In genomic region chr7:114854169-114854568, GRCm38 (mm10) we compare ENCODE assay signal across 28 mouse cellular contexts.
DNase-seq lines count a peak whose midpoint lies in the region; ATAC-seq and TF ChIP-seq lines count a peak whose summit lies in the region.
"Had no signal": no experiment of that assay in that cellular context is flagged by ENCODE, and none has a peak within 500 bp of the region (broad histone marks: within the 10 kb centered on the region; RNA-seq: fewer than 3 reads in every experiment).

No protein-coding gene starts in this region.

- TF ChIP-seq POLR2A in liver, adult 2 months (IDR thresholded peaks at IDR 0.05; ENCODE audit: extremely low read depth, insufficient read depth, low read length), result no peak

- DNase-seq in liver, adult 2 months (ENCODE audit: extremely low read depth, low read depth, low spot score), result peak; percentile 12
- DNase-seq in stomach, postnatal 0 days (ENCODE audit: low spot score), result no peak
- DNase-seq in lung, postnatal 4 days, result no peak
- DNase-seq in right cerebral cortex, postnatal 10 days (ENCODE audit: low spot score in 2 of 2), result no peak
- DNase-seq: adrenal gland, adult 8-10 months; adrenal gland, postnatal 25 days; cerebellum, adult 11-12 months; cerebellum, adult 8-10 months; cerebellum, postnatal 10 days; cerebellum, postnatal 36 days; gastrocnemius, postnatal 10 days; gastrocnemius, postnatal 36 days; heart, adult 11 months; heart, postnatal 14 days; heart, postnatal 4 days had no signal

- no peak for TF ChIP-seq EP300 in stomach, postnatal 0 days (optimal IDR thresholded peaks at IDR 0.05)

- peaks cover 14% of the 10 kb centered on the region; the same call in 1 of the 2 replicates for H3K36me3 ChIP-seq in liver, adult 2 months (ENCODE audit: control insufficient read depth, insufficient read depth, low read length)
- no peaks in the 10 kb centered on the region for H3K36me3 ChIP-seq in liver, embryonic 12.5 days
- H3K36me3 ChIP-seq in intestine, embryonic 15.5 days, result no peaks in the 10 kb centered on the region
- H3K36me3 ChIP-seq in intestine, postnatal 0 days (ENCODE audit: control insufficient read depth, insufficient read depth), result no peaks in the 10 kb centered on the region
- H3K36me3 ChIP-seq in stomach, postnatal 0 days (ENCODE audit: control insufficient read depth, insufficient read depth, low read length), result no peaks in the 10 kb centered on the region
- no peaks in the 10 kb centered on the region for H3K36me3 ChIP-seq in kidney, embryonic 14.5 days (ENCODE audit: control insufficient read depth, insufficient read depth, low read length)
- H3K36me3 ChIP-seq: embryonic facial prominence, embryonic 10.5 days; embryonic facial prominence, embryonic 13.5 days; forebrain, embryonic 12.5 days had no signal

- 67% methylated on average over 2 of the region's 2 CpGs for WGBS in liver, adult 2 months
- WGBS in liver, embryonic 12.5 days (ENCODE audit: insufficient replicate concordance), result 29% methylated on average over 2 of the region's 2 CpGs
- WGBS in intestine, embryonic 15.5 days, result 47% methylated on average over 2 of the region's 2 CpGs
- 40% methylated on average over 2 of the region's 2 CpGs for WGBS in intestine, postnatal 0 days
- WGBS in stomach, postnatal 0 days, result 61% methylated on average over 2 of the region's 2 CpGs
- WGBS in kidney, embryonic 14.5 days, result 82% methylated on average over 2 of the region's 2 CpGs

- H3K9ac ChIP-seq in liver, adult 2 months (ENCODE audit: low read depth, low read length), result no peak overlapping the region
- no peak overlapping the region for H3K9ac ChIP-seq in liver, embryonic 12.5 days
- H3K9ac ChIP-seq in intestine, embryonic 15.5 days, result no peak overlapping the region
- no peak overlapping the region for H3K9ac ChIP-seq in intestine, postnatal 0 days (ENCODE audit: low read depth, low read length)
- no peak overlapping the region for H3K9ac ChIP-seq in stomach, postnatal 0 days (ENCODE audit: low read length)
- no peak overlapping the region for H3K9ac ChIP-seq in kidney, embryonic 14.5 days (ENCODE audit: low read depth, low read length)
- H3K9ac ChIP-seq: embryonic facial prominence, embryonic 13.5 days; forebrain, embryonic 12.5 days; hindbrain, embryonic 14.5 days had no signal

- no peak for TF ChIP-seq CTCF in liver, adult 2 months (IDR thresholded peaks at IDR 0.05; ENCODE audit: low read depth, low read length)
- no peak for TF ChIP-seq CTCF in intestine, postnatal 0 days (IDR thresholded peaks at IDR 0.05; ENCODE audit: low read depth)
- TF ChIP-seq CTCF in stomach, postnatal 0 days (IDR thresholded peaks at IDR 0.05; ENCODE audit: low read depth), result no peak

- H3K27me3 ChIP-seq in liver, adult 2 months (ENCODE audit: control insufficient read depth, insufficient read depth, low read length), result no peaks in the 10 kb centered on the region
- H3K27me3 ChIP-seq in liver, embryonic 12.5 days (replicated peaks), result no peaks in the 10 kb centered on the region
- no peaks in the 10 kb centered on the region for H3K27me3 ChIP-seq in intestine, embryonic 15.5 days (replicated peaks)
- no peaks in the 10 kb centered on the region for H3K27me3 ChIP-seq in intestine, postnatal 0 days (replicated peaks; ENCODE audit: control insufficient read depth, insufficient read depth, low read length)
- H3K27me3 ChIP-seq in stomach, postnatal 0 days (ENCODE audit: control insufficient read depth, insufficient read depth, low read length), result no peaks in the 10 kb centered on the region
- H3K27me3 ChIP-seq in kidney, embryonic 14.5 days (ENCODE audit: control insufficient read depth, insufficient read depth, low read length), result no peaks in the 10 kb centered on the region
- H3K27me3 ChIP-seq: embryonic facial prominence, embryonic 13.5 days; forebrain, embryonic 12.5 days had no signal

- no peak overlapping the region for H3K27ac ChIP-seq in liver, adult 2 months (replicated peaks; ENCODE audit: insufficient read depth, low read depth, low read length)
- no peak overlapping the region for H3K27ac ChIP-seq in liver, embryonic 12.5 days
- no peak overlapping the region for H3K27ac ChIP-seq in intestine, embryonic 15.5 days
- H3K27ac ChIP-seq in intestine, postnatal 0 days (ENCODE audit: low read depth, low read length), result no peak overlapping the region
- H3K27ac ChIP-seq in stomach, postnatal 0 days (replicated peaks), result no peak overlapping the region
- H3K27ac ChIP-seq in kidney, embryonic 14.5 days (ENCODE audit: low read depth, low read length), result no peak overlapping the region
- H3K27ac ChIP-seq: embryonic facial prominence, embryonic 10.5 days; embryonic facial prominence, embryonic 13.5 days; forebrain, embryonic 12.5 days; hindbrain, embryonic 14.5 days; hindbrain, postnatal 0 days had no signal

- H3K4me3 ChIP-seq in liver, adult 2 months (ENCODE audit: insufficient read depth, low read depth, low read length), result no peak overlapping the region
- no peak overlapping the region for H3K4me3 ChIP-seq in liver, embryonic 12.5 days
- H3K4me3 ChIP-seq in intestine, embryonic 15.5 days (replicated peaks), result no peak overlapping the region
- no peak overlapping the region for H3K4me3 ChIP-seq in intestine, postnatal 0 days (ENCODE audit: low read depth, low read length)
- no peak overlapping the region for H3K4me3 ChIP-seq in stomach, postnatal 0 days (ENCODE audit: low read depth, low read length)
- no peak overlapping the region for H3K4me3 ChIP-seq in kidney, embryonic 14.5 days (ENCODE audit: low read length)
- H3K4me3 ChIP-seq: embryonic facial prominence, embryonic 10.5 days; embryonic facial prominence, embryonic 13.5 days; erythroblast, embryonic 14.5 days; forebrain, embryonic 12.5 days had no signal

- H3K4me1 ChIP-seq in liver, adult 2 months (ENCODE audit: control insufficient read depth, insufficient read depth, low read length), result peaks cover 3% of the 10 kb centered on the region; the same call in 1 of the 2 replicates
- peaks cover 7% of the 10 kb centered on the region; the same call in 1 of the 2 replicates for H3K4me1 ChIP-seq in liver, embryonic 12.5 days
- H3K4me1 ChIP-seq in intestine, embryonic 15.5 days (replicated peaks), result 0 out of 2 replicates have a peak, but pooled peaks cover 3% of the 10 kb centered on the region
- 0 out of 2 replicates have a peak, but pooled peaks cover 3% of the 10 kb centered on the region for H3K4me1 ChIP-seq in intestine, postnatal 0 days (replicated peaks; ENCODE audit: control insufficient read depth, insufficient read depth, low read length)
- no peaks in the 10 kb centered on the region for H3K4me1 ChIP-seq in stomach, postnatal 0 days (replicated peaks; ENCODE audit: control insufficient read depth, insufficient read depth)
- no peaks in the 10 kb centered on the region for H3K4me1 ChIP-seq in kidney, embryonic 14.5 days (ENCODE audit: control insufficient read depth, insufficient read depth, low read length)
- H3K4me1 ChIP-seq: forebrain, embryonic 12.5 days had no signal

- no peak for ATAC-seq in liver, embryonic 12.5 days
- ATAC-seq in intestine, embryonic 15.5 days, result peak; percentile 86
- ATAC-seq in intestine, postnatal 0 days, result peak; percentile 67
- ATAC-seq in stomach, postnatal 0 days (ENCODE audit: low FRiP score, low TSS enrichment), result peak; percentile 67; the same call in 1 of the 2 replicates
- no peak for ATAC-seq in kidney, embryonic 14.5 days (ENCODE audit: low FRiP score, low TSS enrichment)
- ATAC-seq: CD4-positive, CD25-positive, alpha-beta regulatory T cell, adult 4 months; forebrain, embryonic 16.5 days; hindbrain, postnatal 0 days had no signal

- H3K4me2 ChIP-seq in liver, embryonic 12.5 days, result no peak overlapping the region
- no peak overlapping the region for H3K4me2 ChIP-seq in intestine, embryonic 15.5 days (replicated peaks)
- no peak overlapping the region for H3K4me2 ChIP-seq in intestine, postnatal 0 days (replicated peaks; ENCODE audit: low read depth)
- no peak overlapping the region for H3K4me2 ChIP-seq in stomach, postnatal 0 days (replicated peaks; ENCODE audit: low read depth)
- H3K4me2 ChIP-seq in kidney, embryonic 14.5 days (replicated peaks; ENCODE audit: low read depth, low read length), result no peak overlapping the region
- H3K4me2 ChIP-seq: embryonic facial prominence, embryonic 13.5 days; forebrain, embryonic 12.5 days; heart, embryonic 11.5 days; hindbrain, embryonic 14.5 days had no signal

- H3K79me2 ChIP-seq in liver, adult 2 months (ENCODE audit: control insufficient read depth, insufficient read depth, low read length), result no peaks in the 10 kb centered on the region

- no peaks in the 10 kb centered on the region for H3K9me3 ChIP-seq in liver, embryonic 12.5 days (replicated peaks)
- no peaks in the 10 kb centered on the region for H3K9me3 ChIP-seq in intestine, embryonic 15.5 days
- H3K9me3 ChIP-seq in intestine, postnatal 0 days (ENCODE audit: control insufficient read depth), result no peaks in the 10 kb centered on the region
- no peaks in the 10 kb centered on the region for H3K9me3 ChIP-seq in stomach, postnatal 0 days (ENCODE audit: control insufficient read depth, low read length)
- H3K9me3 ChIP-seq in kidney, embryonic 14.5 days (ENCODE audit: control insufficient read depth, low read length), result no peaks in the 10 kb centered on the region
- H3K9me3 ChIP-seq: embryonic facial prominence, embryonic 10.5 days; embryonic facial prominence, embryonic 13.5 days; forebrain, embryonic 12.5 days had no signal

Comparison
In these comparisons a context has a peak if more than half of its experiments do, and no peak if none do; other contexts are left out.
1. ATAC-seq: peak in intestine, embryonic 15.5 days (single experiment), intestine, postnatal 0 days (single experiment) and stomach, postnatal 0 days (single experiment); none in liver, embryonic 12.5 days (single experiment) and kidney, embryonic 14.5 days (single experiment).